Mouse (Mus musculus) layer of hippocampus, adult 8-10 months (tissue): ENCODE data around the gene Rpa1. TPM values are rescaled to one million over a fixed set of nuclear protein-coding genes. Genes with fewer than 3 reads are reported as not detected.
"Not testable (repeated sequence)": the region's sequence is repeated elsewhere in the genome, so short reads cannot be mapped to it uniquely, and the experiment has no call there.

Experiments used
- DNase-seq, 2 experiments: peaks; one replicate each; pipeline ENCODE4 v3.0.0; 2022; ENCODE audit warnings: low spot score in 2 of 2
- total RNA-seq, 4 experiments: library from RNA; stranded (reverse); gene quantifications; 2 replicates each; pipeline ENCODE4 v1.2.4; 2022

Rpa1 gene
- total RNA-seq, 4 experiments from 2014 or later = 61.7 to 67.5 (median 66.1) TPM

DNA sequence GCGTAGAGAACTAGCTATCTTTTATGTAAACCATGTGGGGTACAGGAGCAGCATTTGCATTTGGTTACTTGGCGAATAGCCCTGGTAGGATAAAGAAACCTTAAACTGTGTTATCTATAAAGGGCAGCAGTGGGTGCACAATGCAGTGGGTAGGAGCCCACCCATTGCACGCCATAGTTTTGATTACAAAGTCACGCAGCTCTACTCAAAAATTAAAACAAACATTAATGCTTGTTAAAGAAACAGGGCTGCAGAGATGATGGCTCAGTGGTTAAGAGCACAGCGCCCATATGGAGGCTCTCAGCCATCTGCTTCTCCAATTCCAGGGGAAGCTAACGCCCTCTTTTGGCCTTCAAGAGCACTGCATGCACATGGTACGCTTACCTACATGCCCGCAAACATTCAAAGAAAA is 24.8 kb downstream of the Rpa1 start:
- DNase-seq = no peak

DNA sequence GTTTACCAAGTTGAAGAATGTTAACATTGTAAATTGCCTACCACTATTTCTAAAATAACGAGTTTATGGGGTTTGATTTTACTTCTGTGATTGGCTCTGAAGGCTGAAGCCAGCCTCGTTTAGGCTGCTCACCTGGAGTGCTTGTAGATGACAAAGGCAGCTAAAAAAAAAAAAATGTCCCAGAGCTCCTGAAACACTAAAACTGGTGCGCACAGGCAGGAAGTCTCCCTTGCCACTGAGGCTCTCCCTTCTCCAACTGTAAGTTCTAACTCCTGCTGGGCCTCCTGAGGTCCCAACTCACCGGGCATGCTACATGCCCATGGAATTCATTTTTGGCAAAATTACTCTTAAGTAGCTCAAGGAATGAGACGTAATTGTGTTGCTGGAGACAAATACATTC is 28.9 kb downstream of the Rpa1 start:
- DNase-seq = no peak

- DNase-seq = no peak
Observed at GRCm38 (mm10) chr11:75318351-75319221, 29.5 kb downstream of the Rpa1 start.

- DNase-seq = no peak
Observed at GRCm38 (mm10) chr11:75313834-75314233, 34.3 kb downstream of the Rpa1 start.

GRCm38 (mm10) chr11:75311751-75312150 is 36.4 kb downstream of the Rpa1 start:
- no peak for DNase-seq

DNA sequence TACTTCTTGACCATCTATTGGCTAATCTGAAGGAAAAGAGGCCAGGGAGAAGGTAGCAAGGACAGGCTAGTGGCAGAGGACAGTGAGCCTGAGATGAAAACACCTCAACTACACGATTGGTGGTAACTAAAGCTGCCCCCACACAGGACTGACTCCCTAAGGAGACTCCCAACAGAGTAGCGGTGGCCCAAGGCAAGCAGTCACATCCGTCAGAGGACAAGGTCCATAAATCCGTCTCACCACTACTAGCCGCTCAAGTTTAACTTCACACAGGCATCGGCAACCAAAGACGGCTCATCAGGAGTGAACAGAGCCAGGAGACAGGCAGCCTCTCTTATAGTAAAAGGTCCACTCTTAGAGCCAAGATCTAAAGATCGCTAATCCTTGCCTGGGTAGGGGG is 37.3 kb downstream of the Rpa1 start:
- DNase-seq = no peak

DNA sequence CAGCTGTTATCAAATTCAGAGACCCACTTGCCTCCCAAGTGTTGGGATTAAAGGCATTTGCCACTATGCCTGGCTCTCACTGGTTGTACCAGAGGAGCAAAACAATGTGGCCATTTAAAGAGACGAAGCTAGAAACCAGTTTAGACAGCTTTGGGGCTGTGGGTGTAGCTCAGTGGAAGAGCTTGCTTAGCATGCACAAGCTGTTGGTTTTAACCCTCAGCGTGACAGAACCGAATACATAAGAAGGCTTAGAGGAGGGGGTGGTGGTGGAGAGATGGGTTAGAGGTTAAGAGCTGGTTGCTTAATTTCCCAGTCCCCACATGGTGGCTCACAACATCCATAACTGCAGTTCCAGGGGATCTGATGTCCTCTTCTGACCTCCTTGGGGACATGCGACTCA is 39.5 kb downstream of the Rpa1 start:
- DNase-seq = no peak

GRCm38 (mm10) chr11:75304797-75305196 is 43.3 kb downstream of the Rpa1 start:
- no peak for DNase-seq

GRCm38 (mm10) chr11:75300954-75301353 is 47.2 kb downstream of the Rpa1 start:
- no peak for DNase-seq

DNA sequence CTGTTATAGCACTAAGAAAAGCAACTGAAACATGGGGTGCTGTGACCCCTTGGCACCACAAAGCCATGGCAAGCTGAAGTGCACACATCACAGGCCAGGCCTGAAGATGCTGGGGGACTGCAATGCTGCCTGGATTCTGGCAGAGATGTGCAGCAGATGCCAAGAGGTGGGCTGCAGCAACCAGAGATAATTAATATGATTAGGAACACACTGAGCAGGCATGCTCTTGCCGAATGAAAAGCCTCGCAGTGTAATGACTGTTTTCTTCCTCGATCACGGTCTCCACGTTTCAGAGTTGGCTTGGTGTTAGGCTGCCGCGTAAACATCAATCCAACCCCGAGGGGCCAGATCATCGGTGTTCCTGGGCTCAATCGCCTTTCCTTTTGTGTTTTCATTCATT is 48.3 kb downstream of the Rpa1 start:
- DNase-seq = no peak

DNA sequence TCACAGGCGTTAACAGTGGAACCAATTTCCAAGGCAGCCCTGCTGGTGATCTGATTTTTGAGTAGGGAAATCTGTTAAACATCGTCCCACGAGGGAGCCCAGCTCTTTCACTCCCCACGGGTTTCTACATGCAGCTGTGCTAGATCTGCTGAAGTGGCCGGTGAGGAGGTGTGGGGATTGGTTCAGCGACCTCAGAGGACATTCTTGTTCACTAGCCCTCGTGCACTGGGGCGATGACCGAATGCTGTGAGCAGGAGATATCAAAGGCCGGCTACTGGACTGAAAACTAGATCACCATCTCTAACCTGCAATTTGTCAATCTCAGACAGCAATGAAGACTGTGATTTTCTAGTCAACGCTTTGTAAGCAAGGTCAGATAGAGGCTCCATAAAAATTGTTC is 49.6 kb downstream of the Rpa1 start:
- DNase-seq = no peak

DNA sequence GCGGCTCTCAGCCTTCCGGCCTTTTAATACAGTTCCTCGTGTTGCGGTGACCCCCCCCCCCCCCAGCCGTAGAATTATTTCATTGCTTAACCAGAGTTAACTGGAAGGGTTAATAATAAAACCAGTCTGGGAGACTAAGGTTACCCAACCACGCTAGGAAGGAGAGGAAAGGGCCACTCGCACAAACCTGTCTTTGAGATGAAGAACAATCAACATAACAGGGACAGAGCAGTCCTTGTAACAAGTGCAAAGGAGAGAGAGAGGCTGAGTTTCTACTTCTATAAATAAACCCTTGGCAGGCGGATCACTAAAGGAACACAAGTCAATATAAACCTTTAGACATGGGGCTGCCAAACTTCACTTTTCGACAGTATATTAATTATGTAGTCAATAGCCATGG is 50.5 kb downstream of the Rpa1 start:
- DNase-seq = no peak

DNA sequence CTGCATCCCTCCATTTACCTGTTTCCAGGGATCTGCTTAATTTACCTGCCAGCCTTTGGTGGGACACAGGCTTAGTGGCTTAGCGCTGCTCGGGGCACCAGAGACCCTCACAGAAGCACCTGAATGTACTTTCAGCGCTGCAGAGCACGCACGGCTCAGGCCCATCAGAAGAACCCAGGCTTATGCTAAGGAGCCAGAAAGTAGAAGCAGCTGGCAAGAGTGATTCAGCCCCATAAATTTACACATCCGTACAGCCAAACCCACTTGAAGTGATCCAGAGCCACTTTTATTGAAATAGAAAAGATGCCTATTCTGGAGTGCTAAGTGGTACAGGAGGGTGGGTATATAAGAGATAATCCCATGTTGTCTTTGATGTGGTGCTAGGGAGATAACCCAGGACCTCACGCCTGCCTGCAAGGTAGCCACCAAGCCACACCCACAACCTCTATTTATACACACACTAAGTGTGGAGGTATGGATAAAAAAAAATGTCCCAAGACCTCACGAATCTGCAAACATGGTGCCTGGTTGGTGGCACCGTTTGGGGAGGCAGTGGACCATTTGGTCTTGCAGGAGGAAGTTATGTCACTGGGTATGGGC is 51.6 kb downstream of the Rpa1 start:
- DNase-seq = no peak

DNA sequence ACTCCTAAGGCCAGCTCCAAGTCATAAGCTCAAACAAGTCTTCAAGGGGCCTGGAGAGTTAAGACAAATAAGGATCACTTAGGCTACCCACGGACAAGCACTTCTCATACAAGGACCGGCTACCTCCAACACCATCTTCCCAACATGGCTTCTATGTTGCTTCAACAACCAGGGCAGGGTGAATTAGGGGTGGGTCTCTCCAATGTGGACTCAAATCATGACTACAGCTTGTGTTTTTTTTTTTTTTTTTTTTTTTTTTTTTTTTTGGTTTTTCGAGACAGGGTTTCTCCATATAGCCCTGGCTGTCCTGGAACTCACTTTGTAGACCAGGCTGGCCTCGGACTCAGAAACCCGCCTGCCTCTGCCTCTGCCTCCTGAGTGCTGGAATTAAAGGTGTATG is 52.6 kb downstream of the Rpa1 start:
- DNase-seq = not testable (repeated sequence)

DNA sequence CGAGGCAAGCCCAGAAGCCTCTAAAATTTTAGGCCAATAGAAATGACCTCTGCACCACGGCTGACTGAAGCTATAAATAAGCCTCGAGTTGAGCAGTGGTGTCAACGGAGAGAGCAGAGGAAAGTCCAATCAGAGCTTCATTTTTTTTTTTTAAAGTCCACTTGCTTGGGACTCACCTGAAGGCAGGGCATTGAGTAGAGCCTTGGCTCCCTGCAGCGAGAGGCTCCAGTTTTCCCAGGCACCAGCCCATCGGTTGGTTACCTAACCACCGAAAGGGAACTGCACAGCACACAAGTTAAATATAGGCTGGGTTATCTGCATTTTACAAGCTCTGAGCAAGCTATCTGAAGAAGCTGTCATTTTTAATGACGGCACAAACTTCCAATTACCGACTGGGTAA is 53.3 kb downstream of the Rpa1 start:
- no peak for DNase-seq

DNA sequence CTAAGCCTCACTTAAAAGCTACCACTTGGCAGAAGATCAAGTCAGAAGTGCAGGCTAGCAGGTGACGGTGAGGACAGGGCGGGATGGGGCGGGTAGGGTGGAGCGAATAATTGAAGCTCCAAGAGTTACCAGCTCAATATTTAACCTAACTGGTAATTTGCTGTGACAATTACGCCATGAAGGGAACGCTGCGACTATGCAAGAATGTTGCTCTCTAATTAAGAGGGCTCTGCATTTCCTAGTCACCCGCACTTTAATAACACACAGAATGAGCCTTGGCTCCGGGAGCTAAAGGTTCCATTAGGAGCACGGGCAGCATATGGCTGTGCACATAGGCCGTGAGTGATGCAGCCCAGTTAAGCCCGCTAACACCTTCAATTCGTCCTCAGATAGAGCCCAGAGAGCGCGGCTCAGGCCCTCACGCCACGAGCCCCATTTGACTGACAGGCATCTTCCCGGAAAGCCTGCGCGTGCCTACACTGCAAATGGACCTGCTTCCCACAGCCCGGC is 54.2 kb downstream of the Rpa1 start:
- no peak for DNase-seq

- DNase-seq = no peak
Observed at GRCm38 (mm10) chr11:75292281-75292680, 55.8 kb downstream of the Rpa1 start.

- DNase-seq = peak; percentile 54 to 68
Observed at GRCm38 (mm10) chr11:75291389-75292215, 56.5 kb downstream of the Rpa1 start.

DNA sequence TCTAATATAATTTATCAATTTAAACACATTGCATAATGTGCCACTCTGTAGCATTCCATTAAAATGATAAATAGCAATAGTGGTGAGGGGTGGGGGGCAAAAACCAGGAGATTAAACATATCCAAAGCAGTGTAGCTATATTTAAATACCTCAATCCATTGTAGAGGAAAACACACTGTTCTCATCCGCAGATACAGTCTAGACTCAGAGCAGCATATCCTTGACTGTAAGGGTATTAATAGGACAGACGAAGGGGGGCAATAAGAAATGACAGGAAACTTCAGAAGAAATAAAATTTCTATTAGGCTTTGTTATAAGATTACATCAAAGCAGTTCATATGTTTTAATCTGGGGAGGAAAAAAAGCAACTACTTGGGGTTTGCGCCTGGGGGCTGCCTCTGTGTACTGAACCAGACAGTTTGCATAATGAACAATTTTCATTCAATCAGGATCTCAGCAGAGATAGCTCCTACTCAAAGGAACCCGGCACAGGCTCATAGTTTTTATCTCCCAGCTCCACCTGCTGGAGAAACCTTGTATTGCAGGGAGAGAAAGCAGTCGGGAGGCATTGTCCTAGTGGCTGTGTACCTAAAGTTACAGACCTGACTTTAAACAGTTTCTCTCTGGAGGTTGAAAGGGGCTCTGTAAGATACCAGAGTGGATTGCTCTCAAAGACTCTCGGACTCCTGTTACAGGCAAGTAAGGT is 57.4 kb downstream of the Rpa1 start:
- DNase-seq = peak; percentile 86 to 97

GRCm38 (mm10) chr11:75289120-75289519 is 59.0 kb downstream of the Rpa1 start:
- no peak for DNase-seq

GRCm38 (mm10) chr11:75288517-75288916 is 59.6 kb downstream of the Rpa1 start:
- DNase-seq = no peak
